Mouse (Mus musculus) neural tube, embryonic 14.5 days (tissue): ENCODE data around the gene Ppp1r9b. TPM values are rescaled to one million over a fixed set of nuclear protein-coding genes. Genes with fewer than 3 reads are reported as not detected.

Experiments used
- ATAC-seq: fragments of 200-750 bp; cut with Nextera tagmentation; 2 replicates; pipeline ENCODE4 v1.8.0; 2017; ENCODE audit warnings: low read depth, mild to moderate bottlenecking, moderate TSS enrichment, moderate library complexity
- H3K27ac ChIP-seq: fragments of 300-500 bp; sonication (generic); 2 replicates; pipeline ENCODE4 v1.5.1; 2014; ENCODE audit warnings: low read depth, mild to moderate bottlenecking, control low read depth, low read length, moderate library complexity, mixed read lengths
- H3K27me3 ChIP-seq: fragments of 300-500 bp; sonication (generic); 2 replicates; pipeline ENCODE4 v1.6.1; 2014; ENCODE audit warnings: low read length; ENCODE audit not compliant: control insufficient read depth, insufficient read depth
- H3K36me3 ChIP-seq: fragments of 300-500 bp; sonication (generic); 2 replicates; pipeline ENCODE4 v1.6.1; 2014; ENCODE audit warnings: low read length, mixed read lengths; ENCODE audit not compliant: control insufficient read depth, insufficient read depth
- H3K4me1 ChIP-seq: fragments of 300-500 bp; sonication (generic); 2 replicates; pipeline ENCODE4 v1.6.1; 2014; ENCODE audit warnings: low read length; ENCODE audit not compliant: control insufficient read depth, insufficient read depth
- H3K4me2 ChIP-seq: fragments of 300-500 bp; sonication (generic); 2 replicates; pipeline ENCODE4 v1.6.1; 2014; ENCODE audit warnings: mild to moderate bottlenecking, low read depth, low read length, control low read depth
- H3K4me3 ChIP-seq: fragments of 300-500 bp; sonication (generic); 2 replicates; pipeline ENCODE4 v1.5.1; 2014; ENCODE audit warnings: low read depth, low read length, control low read depth, mixed read lengths
- H3K9ac ChIP-seq: fragments of 300-500 bp; sonication (generic); replicated peaks from 2 replicates; pipeline ENCODE4 v1.6.1; 2014; ENCODE audit warnings: low read depth, mild to moderate bottlenecking, control low read depth, low read length, mixed read lengths
- H3K9me3 ChIP-seq: fragments of 300-500 bp; sonication (generic); 2 replicates; pipeline ENCODE4 v1.6.1; 2016; ENCODE audit warnings: low read length; ENCODE audit not compliant: control insufficient read depth
- WGBS: fragments of 180-500 bp; shearing (Covaris S2); extraction: QIAGEN DNeasy Blood & Tissue Kit; methylation state at CpG from one replicate; pipeline ENCODE4 v1.1.7; 2014; 5-methylcytosine and 5-hydroxymethylcytosine counted together
- polyA plus RNA-seq: library from polyadenylated mRNA; unstranded; fragments of >200 nt; fragmentation: Nextera tagmentation; extraction: Ambion mirVana; gene quantifications from 2 replicates; pipeline ENCODE4 v1.2.1, GENCODE M21; 2014

Gene Ppp1r9b
- polyA plus RNA-seq, 1 experiment from 2014 or later, result 29.8 TPM

GRCm38 (mm10) chr11:94972887-94973286 lies 17.9 kb upstream of the Ppp1r9b start:
- H3K4me2 ChIP-seq, result no peak overlapping the region
- ATAC-seq, result no peak
- H3K36me3 ChIP-seq, result no peaks in the 10 kb centered on the region
- no peak overlapping the region for H3K9ac ChIP-seq
- 0 out of 2 replicates have a peak, but pooled peaks cover 2% of the 10 kb centered on the region for H3K4me1 ChIP-seq
- no peaks in the 10 kb centered on the region for H3K9me3 ChIP-seq
- no peak overlapping the region for H3K27ac ChIP-seq
- 69% methylated on average over 5 of the region's 5 CpGs for WGBS
- no peaks in the 10 kb centered on the region for H3K27me3 ChIP-seq
- no peak overlapping the region for H3K4me3 ChIP-seq

GRCm38 (mm10) chr11:94973313-94973712 lies 17.5 kb upstream of the Ppp1r9b start:
- H3K27ac ChIP-seq, result no peak overlapping the region
- H3K36me3 ChIP-seq, result no peaks in the 10 kb centered on the region
- no peak overlapping the region for H3K4me2 ChIP-seq
- ATAC-seq, result no peak
- no peaks in the 10 kb centered on the region for H3K27me3 ChIP-seq
- H3K9ac ChIP-seq, result no peak overlapping the region
- no peaks in the 10 kb centered on the region for H3K9me3 ChIP-seq
- 34% methylated on average over 4 of the region's 4 CpGs for WGBS
- no peak overlapping the region for H3K4me3 ChIP-seq
- H3K4me1 ChIP-seq, result 0 out of 2 replicates have a peak, but pooled peaks cover 3% of the 10 kb centered on the region

GRCm38 (mm10) chr11:94974951-94975350 lies 15.9 kb upstream of the Ppp1r9b start:
- 0 out of 2 replicates have a peak, but pooled peaks cover 6% of the 10 kb centered on the region for H3K4me1 ChIP-seq
- H3K9me3 ChIP-seq, result no peaks in the 10 kb centered on the region
- no peak for ATAC-seq
- no peak overlapping the region for H3K27ac ChIP-seq
- no peaks in the 10 kb centered on the region for H3K27me3 ChIP-seq
- H3K4me2 ChIP-seq, result no peak overlapping the region
- no peak overlapping the region for H3K9ac ChIP-seq
- 75% methylated on average over 2 of the region's 2 CpGs for WGBS
- H3K36me3 ChIP-seq, result no peaks in the 10 kb centered on the region
- H3K4me3 ChIP-seq, result no peak overlapping the region

- Histone ChIP-seq H3K9me3 (no peaks in the 10 kb centered on the region), H3K27me3 (no peaks in the 10 kb centered on the region), H3K27ac (no peak within 1 kb of the TSS), H3K9ac (no peak within 1 kb of the TSS), H3K36me3 (no peaks in the 10 kb centered on the region), H3K4me2 (no peak within 1 kb of the TSS), H3K4me3 (no peak within 1 kb of the TSS), H3K4me1 (0 out of 2 replicates have a peak, but pooled peaks cover 6% of the 10 kb centered on the region)
- no peak for ATAC-seq
- WGBS, result 70% methylated on average over 5 of the region's 5 CpGs
Measured at GRCm38 (mm10) chr11:94976199-94976598, 14.6 kb upstream of the Ppp1r9b start, which contains the start of gene Sgca. Gene Sgca, minus strand, starts transcription at chr11:94976327.

GRCm38 (mm10) chr11:94978178-94978915 lies 12.5 kb upstream of the Ppp1r9b start:
- H3K4me1 ChIP-seq, result 0 out of 2 replicates have a peak, but pooled peaks cover 6% of the 10 kb centered on the region
- H3K36me3 ChIP-seq, result no peaks in the 10 kb centered on the region
- WGBS, result 31% methylated on average over 9 of the region's 9 CpGs
- peak overlapping the region; percentile 91 for H3K27ac ChIP-seq
- peak; percentile 71 for ATAC-seq
- H3K9me3 ChIP-seq, result no peaks in the 10 kb centered on the region
- no peak overlapping the region for H3K4me3 ChIP-seq
- H3K4me2 ChIP-seq, result peak overlapping the region; percentile 43
- H3K27me3 ChIP-seq, result no peaks in the 10 kb centered on the region
- H3K9ac ChIP-seq, result peak overlapping the region; percentile 43

- peak overlapping the region; percentile 43; the same call in 1 of the 2 replicates for H3K9ac ChIP-seq
- peak overlapping the region; percentile 43 for H3K4me2 ChIP-seq
- 0 out of 2 replicates have a peak, but pooled peaks cover 6% of the 10 kb centered on the region for H3K4me1 ChIP-seq
- peak; percentile 95 for ATAC-seq
- H3K36me3 ChIP-seq, result no peaks in the 10 kb centered on the region
- WGBS, result under 1% methylated on average over 20 of the region's 20 CpGs
- peak overlapping the region; percentile 91 for H3K27ac ChIP-seq
- H3K9me3 ChIP-seq, result no peaks in the 10 kb centered on the region
- H3K27me3 ChIP-seq, result no peaks in the 10 kb centered on the region
- peak overlapping the region; percentile 8 for H3K4me3 ChIP-seq
Measured at GRCm38 (mm10) chr11:94978947-94979346, 11.9 kb upstream of the Ppp1r9b start.

GRCm38 (mm10) chr11:94979462-94980179 lies 11.2 kb upstream of the Ppp1r9b start:
- ATAC-seq, result peak; percentile 3; the same call in 1 of the 2 replicates
- Histone ChIP-seq H3K9me3 (no peaks in the 10 kb centered on the region), H3K4me2 (peak overlapping the region; percentile 43), H3K27me3 (no peaks in the 10 kb centered on the region), H3K27ac (peak overlapping the region; percentile 46; the same call in 1 of the 2 replicates), H3K36me3 (no peaks in the 10 kb centered on the region), H3K9ac (0 out of 2 replicates have a peak overlapping the region, but pooled peaks have one; percentile 26), H3K4me1 (0 out of 2 replicates have a peak, but pooled peaks cover 6% of the 10 kb centered on the region), H3K4me3 (peak overlapping the region; percentile 8)
- 76% methylated on average over 11 of the region's 11 CpGs for WGBS

GRCm38 (mm10) chr11:94985140-94985539 lies 5.7 kb upstream of the Ppp1r9b start:
- no peaks in the 10 kb centered on the region for H3K9me3 ChIP-seq
- no peak overlapping the region for H3K27ac ChIP-seq
- no peaks in the 10 kb centered on the region for H3K36me3 ChIP-seq
- no peak overlapping the region for H3K4me3 ChIP-seq
- no peaks in the 10 kb centered on the region for H3K27me3 ChIP-seq
- H3K4me1 ChIP-seq, result peaks cover 12% of the 10 kb centered on the region
- no peak overlapping the region for H3K9ac ChIP-seq
- ATAC-seq, result no peak
- no peak overlapping the region for H3K4me2 ChIP-seq
- WGBS, result 41% methylated on average over 1 of the region's 1 CpGs

GRCm38 (mm10) chr11:94985822-94986221 lies 5.0 kb upstream of the Ppp1r9b start:
- ATAC-seq, result no peak
- Histone ChIP-seq H3K9me3 (no peaks in the 10 kb centered on the region), H3K4me1 (peaks cover 15% of the 10 kb centered on the region), H3K27ac (no peak overlapping the region), H3K4me2 (no peak overlapping the region), H3K4me3 (no peak overlapping the region), H3K27me3 (no peaks in the 10 kb centered on the region), H3K9ac (no peak overlapping the region), H3K36me3 (no peaks in the 10 kb centered on the region)
- 75% methylated on average over 5 of the region's 5 CpGs for WGBS
